Mouse (Mus musculus): ENCODE data around the gene Slc22a22. TPM values are rescaled to one million over a fixed set of nuclear protein-coding genes. Genes with fewer than 3 reads are reported as not detected.
"Not testable (repeated sequence)": the region's sequence is repeated elsewhere in the genome, so short reads cannot be mapped to it uniquely, and the experiment has no call there.

Slc22a22 gene
- polyA plus RNA-seq, 1 experiment from 2014 or later: not detected

DNA sequence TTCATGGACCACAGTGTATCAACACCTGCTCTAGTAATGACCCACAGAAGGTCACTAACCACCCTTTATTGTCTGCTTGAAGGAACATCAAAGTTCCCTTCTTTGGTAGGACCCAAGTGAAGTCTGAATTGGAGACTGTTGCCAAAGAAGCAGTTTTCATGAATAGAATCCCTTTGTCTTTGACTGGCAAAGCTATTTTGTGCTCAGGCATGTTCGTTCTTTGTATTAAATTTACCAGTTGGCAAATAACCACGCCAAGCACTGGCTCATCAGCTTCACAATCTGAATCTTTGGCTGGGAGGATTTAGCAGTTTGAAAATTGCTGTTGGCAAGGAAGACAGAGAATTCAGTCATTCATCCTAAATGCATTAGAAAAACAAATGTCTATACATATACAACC is 160.9 kb downstream of the Slc22a22 start:
- Histone ChIP-seq H3K27ac (ENCODE audit: low read depth, low read length) (no peak overlapping the region), H3K4me2 (no peak overlapping the region), H3K36me3 (ENCODE audit: control insufficient read depth, insufficient read depth, low read length) (no peaks in the 10 kb centered on the region), H3K4me3 (ENCODE audit: low read depth, low read length) (no peak overlapping the region), H3K4me1 (replicated peaks; ENCODE audit: control insufficient read depth, insufficient read depth, low read length) (no peaks in the 10 kb centered on the region), H3K27me3 (replicated peaks; ENCODE audit: control insufficient read depth, insufficient read depth, low read length) (no peaks in the 10 kb centered on the region), H3K9me3 (ENCODE audit: control insufficient read depth, low read length) (no peaks in the 10 kb centered on the region), H3K9ac (ENCODE audit: low read depth, low read length) (no peak overlapping the region)
- 82% methylated on average over 2 of the region's 2 CpGs for WGBS
- ATAC-seq (replicated peaks; ENCODE audit: low FRiP score) (no peak), DNase-seq (ENCODE audit: low spot score) (no peak)

DNA sequence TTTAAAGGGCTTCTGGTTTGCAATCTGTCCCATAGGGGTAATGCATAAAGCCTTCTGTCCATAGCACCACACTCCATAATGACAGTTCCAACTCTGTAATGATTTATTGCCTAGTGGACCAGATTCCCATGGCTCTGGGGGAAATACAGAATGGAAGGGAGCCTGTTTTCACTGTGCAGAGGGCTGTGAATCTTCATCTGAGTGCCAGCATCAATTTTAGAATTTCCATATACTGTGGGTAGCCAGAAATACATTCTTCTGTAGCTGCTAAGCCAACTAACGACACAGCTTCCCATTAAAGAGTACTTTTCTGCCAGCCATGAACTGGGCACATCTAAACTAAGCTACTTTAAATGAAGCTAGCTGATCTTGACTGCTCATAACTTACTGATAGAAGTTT is 174.7 kb downstream of the Slc22a22 start:
- no peak overlapping the region for H3K9ac ChIP-seq (ENCODE audit: low read depth, low read length)
- no peak for DNase-seq (ENCODE audit: low spot score)
- H3K9me3 ChIP-seq (ENCODE audit: control insufficient read depth, low read length): no peaks in the 10 kb centered on the region
- no peaks in the 10 kb centered on the region for H3K27me3 ChIP-seq (replicated peaks; ENCODE audit: control insufficient read depth, insufficient read depth, low read length)
- no peak overlapping the region for H3K4me3 ChIP-seq (ENCODE audit: low read depth, low read length)
- H3K4me2 ChIP-seq: no peak overlapping the region
- ATAC-seq (replicated peaks; ENCODE audit: low FRiP score): no peak
- no peaks in the 10 kb centered on the region for H3K36me3 ChIP-seq (ENCODE audit: control insufficient read depth, insufficient read depth, low read length)
- no peak overlapping the region for H3K27ac ChIP-seq (ENCODE audit: low read depth, low read length)
- WGBS: 67% methylated on average over 1 of the region's 1 CpGs
- H3K4me1 ChIP-seq (replicated peaks; ENCODE audit: control insufficient read depth, insufficient read depth, low read length): no peaks in the 10 kb centered on the region

DNA sequence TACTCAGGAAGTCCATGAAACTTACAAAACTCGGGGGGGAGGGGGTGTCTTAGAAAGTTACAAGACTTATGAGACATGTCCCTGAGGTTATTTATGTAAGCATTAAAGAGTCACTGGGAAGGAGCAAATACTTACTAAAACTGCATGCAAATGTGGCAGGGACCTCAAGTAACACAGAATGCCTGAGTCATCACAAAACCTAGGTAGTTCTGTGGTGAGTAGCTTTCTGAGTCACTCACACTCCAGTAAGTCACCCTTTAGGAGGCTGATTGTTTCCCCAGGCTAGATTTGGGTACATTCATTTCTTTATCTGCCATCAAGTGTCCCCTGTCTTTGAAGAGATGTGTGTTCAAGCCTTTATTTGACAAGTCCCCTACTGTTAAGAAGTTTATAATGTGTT is 198.9 kb downstream of the Slc22a22 start:
- Histone ChIP-seq H3K4me2 (no peak overlapping the region), H3K9me3 (ENCODE audit: control insufficient read depth, low read length) (no peaks in the 10 kb centered on the region), H3K36me3 (ENCODE audit: control insufficient read depth, insufficient read depth, low read length) (no peaks in the 10 kb centered on the region), H3K4me1 (replicated peaks; ENCODE audit: control insufficient read depth, insufficient read depth, low read length) (no peaks in the 10 kb centered on the region), H3K9ac (ENCODE audit: low read depth, low read length) (no peak overlapping the region), H3K27me3 (replicated peaks; ENCODE audit: control insufficient read depth, insufficient read depth, low read length) (no peaks in the 10 kb centered on the region), H3K4me3 (ENCODE audit: low read depth, low read length) (no peak overlapping the region), H3K27ac (ENCODE audit: low read depth, low read length) (no peak overlapping the region)
- WGBS: 43% methylated on average over 1 of the region's 1 CpGs
- DNase-seq (ENCODE audit: low spot score) (no peak), ATAC-seq (replicated peaks; ENCODE audit: low FRiP score) (no peak)

DNA sequence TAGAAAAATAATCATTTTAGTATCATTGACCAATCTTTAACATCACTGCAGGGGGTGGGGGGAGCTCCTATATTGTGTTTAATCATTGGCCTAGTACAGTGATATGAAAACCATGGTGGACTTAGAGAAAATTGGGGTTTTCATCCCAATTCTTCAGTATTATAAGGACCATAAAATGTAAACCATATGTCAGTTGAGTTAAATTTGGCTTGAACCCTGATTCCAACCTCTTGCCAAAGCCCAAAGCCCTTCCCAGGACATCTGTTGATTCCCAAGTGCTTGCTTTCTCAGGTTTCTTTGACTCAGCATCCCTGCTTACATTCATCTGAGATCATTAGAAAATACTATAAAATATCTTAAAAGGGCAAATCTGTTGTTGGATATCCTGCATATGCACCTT is 201.0 kb downstream of the Slc22a22 start:
- no peak for ATAC-seq (replicated peaks; ENCODE audit: low FRiP score)
- no peaks in the 10 kb centered on the region for H3K27me3 ChIP-seq (replicated peaks; ENCODE audit: control insufficient read depth, insufficient read depth, low read length)
- H3K9ac ChIP-seq (ENCODE audit: low read depth, low read length): no peak overlapping the region
- no peak overlapping the region for H3K4me2 ChIP-seq
- no peak overlapping the region for H3K27ac ChIP-seq (ENCODE audit: low read depth, low read length)
- H3K36me3 ChIP-seq (ENCODE audit: control insufficient read depth, insufficient read depth, low read length): no peaks in the 10 kb centered on the region
- H3K4me3 ChIP-seq (ENCODE audit: low read depth, low read length): no peak overlapping the region
- H3K4me1 ChIP-seq (replicated peaks; ENCODE audit: control insufficient read depth, insufficient read depth, low read length): no peaks in the 10 kb centered on the region
- H3K9me3 ChIP-seq (ENCODE audit: control insufficient read depth, low read length): no peaks in the 10 kb centered on the region
- no peak for DNase-seq (ENCODE audit: low spot score)

GRCm38 (mm10) chr15:57240061-57240460 is 237.4 kb downstream of the Slc22a22 start:
- ATAC-seq (replicated peaks; ENCODE audit: low FRiP score); H3K9ac ChIP-seq (ENCODE audit: low read depth, low read length); H3K27me3 ChIP-seq (replicated peaks; ENCODE audit: control insufficient read depth, insufficient read depth, low read length); DNase-seq (ENCODE audit: low spot score); H3K36me3 ChIP-seq (ENCODE audit: control insufficient read depth, insufficient read depth, low read length); H3K4me1 ChIP-seq (replicated peaks; ENCODE audit: control insufficient read depth, insufficient read depth, low read length); H3K4me3 ChIP-seq (ENCODE audit: low read depth, low read length); H3K9me3 ChIP-seq (ENCODE audit: control insufficient read depth, low read length); H3K27ac ChIP-seq (ENCODE audit: low read depth, low read length); H3K4me2 ChIP-seq: not testable (repeated sequence)
- 82% methylated on average over 1 of the region's 1 CpGs for WGBS

DNA sequence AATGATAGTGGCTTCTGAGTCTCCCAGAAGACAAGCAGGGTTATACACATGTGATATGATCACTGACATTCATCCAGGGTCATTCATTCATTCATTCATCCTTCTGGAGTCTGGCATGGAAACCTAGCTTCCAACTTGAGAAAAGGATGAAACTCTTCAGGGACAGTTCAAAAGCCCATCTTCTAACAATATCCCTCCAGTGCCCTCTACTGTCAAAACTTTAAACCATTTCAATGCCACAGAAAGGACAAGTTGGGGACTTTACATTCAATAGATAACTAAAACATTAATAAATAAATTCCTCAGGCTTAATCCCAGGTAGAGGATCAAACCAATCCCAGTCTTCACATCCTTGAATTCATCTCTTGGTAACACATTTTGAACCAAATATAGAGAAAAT is 247.0 kb downstream of the Slc22a22 start:
- Histone ChIP-seq H3K4me1 (replicated peaks; ENCODE audit: control insufficient read depth, insufficient read depth, low read length) (no peaks in the 10 kb centered on the region), H3K9me3 (ENCODE audit: control insufficient read depth, low read length) (no peaks in the 10 kb centered on the region), H3K9ac (ENCODE audit: low read depth, low read length) (no peak overlapping the region), H3K4me2 (no peak overlapping the region), H3K27ac (ENCODE audit: low read depth, low read length) (no peak overlapping the region), H3K36me3 (ENCODE audit: control insufficient read depth, insufficient read depth, low read length) (no peaks in the 10 kb centered on the region), H3K4me3 (ENCODE audit: low read depth, low read length) (no peak overlapping the region), H3K27me3 (replicated peaks; ENCODE audit: control insufficient read depth, insufficient read depth, low read length) (no peaks in the 10 kb centered on the region)
- DNase-seq (ENCODE audit: low spot score) (no peak), ATAC-seq (replicated peaks; ENCODE audit: low FRiP score) (no peak)

DNA sequence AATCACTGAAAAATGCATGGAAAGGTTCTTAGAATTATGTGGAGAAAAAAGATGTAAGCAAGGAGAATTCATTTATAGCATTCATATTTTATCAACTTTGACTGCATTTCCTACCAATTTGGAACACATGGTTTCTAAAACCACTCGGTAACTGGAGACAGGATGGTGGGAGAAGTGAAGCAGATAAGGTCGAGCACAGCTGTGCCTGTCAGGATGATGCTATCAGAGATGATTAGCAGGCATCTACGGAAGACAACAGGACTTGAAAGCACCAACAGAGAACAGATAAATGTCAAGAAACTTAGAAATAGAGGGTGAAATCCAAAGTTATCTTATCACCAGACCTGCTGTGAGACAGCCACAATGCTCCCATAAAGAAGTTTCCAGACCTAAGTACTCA is 272.1 kb downstream of the Slc22a22 start:
- ATAC-seq (replicated peaks; ENCODE audit: low FRiP score) (no peak), DNase-seq (ENCODE audit: low spot score) (no peak)
- H3K4me1 ChIP-seq (replicated peaks; ENCODE audit: control insufficient read depth, insufficient read depth, low read length): no peaks in the 10 kb centered on the region
- no peaks in the 10 kb centered on the region for H3K9me3 ChIP-seq (ENCODE audit: control insufficient read depth, low read length)
- H3K27me3 ChIP-seq (replicated peaks; ENCODE audit: control insufficient read depth, insufficient read depth, low read length): no peaks in the 10 kb centered on the region
- H3K4me3 ChIP-seq (ENCODE audit: low read depth, low read length): no peak overlapping the region
- H3K4me2 ChIP-seq: no peak overlapping the region
- H3K36me3 ChIP-seq (ENCODE audit: control insufficient read depth, insufficient read depth, low read length): no peaks in the 10 kb centered on the region
- no peak overlapping the region for H3K27ac ChIP-seq (ENCODE audit: low read depth, low read length)
- 14% methylated on average over 3 of the region's 3 CpGs for WGBS
- H3K9ac ChIP-seq (ENCODE audit: low read depth, low read length): no peak overlapping the region

GRCm38 (mm10) chr15:57204444-57204930 is 272.9 kb downstream of the Slc22a22 start:
- no peaks in the 10 kb centered on the region for H3K27me3 ChIP-seq (replicated peaks; ENCODE audit: control insufficient read depth, insufficient read depth, low read length)
- no peak for DNase-seq (ENCODE audit: low spot score)
- H3K9ac ChIP-seq (ENCODE audit: low read depth, low read length): no peak overlapping the region
- no peaks in the 10 kb centered on the region for H3K9me3 ChIP-seq (ENCODE audit: control insufficient read depth, low read length)
- no peak for ATAC-seq (replicated peaks; ENCODE audit: low FRiP score)
- no peaks in the 10 kb centered on the region for H3K36me3 ChIP-seq (ENCODE audit: control insufficient read depth, insufficient read depth, low read length)
- no peak overlapping the region for H3K27ac ChIP-seq (ENCODE audit: low read depth, low read length)
- no peak overlapping the region for H3K4me3 ChIP-seq (ENCODE audit: low read depth, low read length)
- no peak overlapping the region for H3K4me2 ChIP-seq
- no peaks in the 10 kb centered on the region for H3K4me1 ChIP-seq (replicated peaks; ENCODE audit: control insufficient read depth, insufficient read depth, low read length)

Data from liver, embryonic 11.5 days (tissue).